Mouse (Mus musculus) frontal cortex, postnatal 14 days (tissue): Measurements from ENCODE around the gene Notum.

ENCODE experiments used
- DNase-seq, 2 experiments: peaks; one replicate each; pipeline ENCODE4 v3.0.0; 2022; ENCODE audit warnings: low spot score in 2 of 2

Gene Notum

GRCm38 (mm10) chr11:120617519-120618112 lies 43.4 kb downstream of the Notum start, which contains the start of gene Pcyt2:
Gene Pcyt2 (minus strand): TSS chr11:120617936.
- DNase-seq: peak; percentile 83 to 89

GRCm38 (mm10) chr11:120616617-120617294 lies 44.2 kb downstream of the Notum start:
- DNase-seq: no peak

- DNase-seq: no peak
Observed at GRCm38 (mm10) chr11:120615606-120616203, 45.3 kb downstream of the Notum start.

GRCm38 (mm10) chr11:120615167-120615566 lies 45.8 kb downstream of the Notum start:
- DNase-seq: no peak

- no peak for DNase-seq
Observed at GRCm38 (mm10) chr11:120613976-120614375, 47.0 kb downstream of the Notum start.

- no peak for DNase-seq
Observed at GRCm38 (mm10) chr11:120613481-120613972, 47.4 kb downstream of the Notum start.

GRCm38 (mm10) chr11:120612763-120613162 lies 48.2 kb downstream of the Notum start:
- DNase-seq: peak in 1 of 2 experiments; percentile 56

GRCm38 (mm10) chr11:120610477-120611046 lies 50.4 kb downstream of the Notum start:
- no peak for DNase-seq

GRCm38 (mm10) chr11:120609250-120609649 lies 51.7 kb downstream of the Notum start:
- DNase-seq: no peak

- no peak for DNase-seq
Observed at GRCm38 (mm10) chr11:120608241-120609034, 52.5 kb downstream of the Notum start, which contains the start of gene Npb. Gene Npb (plus strand): TSS chr11:120608477.

GRCm38 (mm10) chr11:120606764-120607163 lies 54.2 kb downstream of the Notum start:
- no peak for DNase-seq

GRCm38 (mm10) chr11:120605667-120606066 lies 55.3 kb downstream of the Notum start:
- DNase-seq: no peak
